Mouse (Mus musculus) bone marrow, adult 2 months (tissue): ENCODE results near the gene Phldb3.

Experiments
- CTCF ChIP-seq: fragments of 200-500 bp; IDR thresholded peaks from 2 replicates; pipeline ENCODE4 v1.5.1; 2011; ENCODE audit warnings: low read length, control low read depth; ENCODE audit not compliant: control insufficient read depth, insufficient read depth
- POLR2A ChIP-seq: fragments of 200-500 bp; IDR thresholded peaks from 2 replicates; pipeline ENCODE4 v1.6.1; 2011; ENCODE audit warnings: low read depth, mild to moderate bottlenecking, control low read depth, low read length, borderline replicate concordance; ENCODE audit not compliant: control insufficient read depth

DNA sequence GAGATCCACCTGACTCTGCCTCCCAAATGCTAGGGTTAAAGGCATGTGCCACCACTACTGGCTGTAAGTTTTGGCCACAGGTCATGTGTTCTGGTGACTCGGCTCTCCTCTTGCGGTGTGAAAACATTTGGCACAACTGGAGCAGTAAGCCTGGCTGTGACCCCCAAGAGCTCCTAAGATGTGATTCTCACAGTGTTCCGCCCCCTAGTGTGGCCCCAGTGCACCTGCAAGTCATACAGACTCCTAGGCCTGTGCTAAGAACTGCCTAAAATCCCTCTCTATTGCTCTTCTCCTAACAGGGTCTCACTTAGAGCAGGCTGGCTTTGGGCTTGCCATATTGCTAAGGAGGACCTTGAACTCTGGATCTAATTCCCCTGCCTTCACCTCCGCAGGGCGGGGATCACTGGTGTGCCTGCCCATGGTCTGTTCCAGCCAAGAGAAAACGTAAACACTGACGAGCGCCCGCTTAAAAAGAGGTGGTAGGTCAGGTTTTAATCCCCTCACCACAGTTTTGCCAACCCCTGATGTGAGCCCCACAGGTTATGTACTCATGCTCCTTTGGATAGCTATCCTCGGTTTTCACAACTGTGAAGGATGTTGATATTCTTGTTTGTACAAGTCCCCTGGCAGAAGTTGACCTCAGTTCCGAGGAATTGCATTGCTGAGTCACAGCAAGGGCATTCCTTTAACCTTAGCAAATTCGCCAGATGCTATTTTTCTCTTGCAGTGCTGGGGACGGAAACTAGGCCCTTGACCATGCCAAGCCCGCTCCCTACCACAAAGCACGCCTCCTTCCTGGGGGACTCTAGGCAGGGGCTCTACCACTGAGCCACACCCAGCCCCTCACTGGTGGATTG lies 11.1 kb upstream of the Phldb3 start:
- TF ChIP-seq CTCF (peak; percentile 39; the same call in 1 of the 2 replicates), POLR2A (no peak)
